Mouse (Mus musculus) lung, adult 2 months (tissue): Measurements from ENCODE around the gene Thada. TPM values are rescaled to one million over a fixed set of nuclear protein-coding genes. Genes with fewer than 3 reads are reported as not detected.
"Not testable (repeated sequence)": the region's sequence is repeated elsewhere in the genome, so short reads cannot be mapped to it uniquely, and the experiment has no call there.

Experiments used
- DNase-seq: peaks from one replicate; pipeline ENCODE4 v3.0.0; 2022
- H3K4me1 ChIP-seq: fragments of 200-500 bp; 2 replicates; pipeline ENCODE4 v1.6.1; 2011; ENCODE audit warnings: low read length; ENCODE audit not compliant: control insufficient read depth, insufficient read depth
- H3K4me3 ChIP-seq: fragments of 200-500 bp; replicated peaks from 2 replicates; pipeline ENCODE3; 2011; ENCODE audit warnings: low read depth, mild to moderate bottlenecking, control low read depth, low read length; ENCODE audit errors: extremely low read depth
- CTCF ChIP-seq: fragments of 200-500 bp; IDR thresholded peaks from 2 replicates; pipeline ENCODE4 v1.5.1; 2011; ENCODE audit warnings: mild to moderate bottlenecking, low read length, control low read depth; ENCODE audit not compliant: insufficient read depth
- POLR2A ChIP-seq: fragments of 200-500 bp; IDR thresholded peaks from 2 replicates; pipeline ENCODE4 v1.6.1; 2011; ENCODE audit warnings: low read depth, mild to moderate bottlenecking, control low read depth, low read length, borderline replicate concordance; ENCODE audit errors: extremely low read depth
- WGBS: fragments of 180-500 bp; shearing (Covaris S2); methylation state at CpG from one replicate; pipeline ENCODE4 v1.1.7; 2018; 5-methylcytosine and 5-hydroxymethylcytosine counted together
- polyA plus RNA-seq: library from polyadenylated mRNA; depleted of rRNA; stranded (reverse); fragments of >200 nt; gene quantifications from 2 replicates; pipeline ENCODE4 v1.2.3, GENCODE M21; 2012

Thada gene
- polyA plus RNA-seq, 1 experiment = 12.8 TPM

GRCm38 (mm10) chr17:84239679-84240292 lies 226.2 kb downstream of the Thada start:
- 78% methylated on average over 2 of the region's 2 CpGs for WGBS
- H3K4me1 ChIP-seq = peaks cover 9% of the 10 kb centered on the region
- TF ChIP-seq POLR2A (no peak), CTCF (no peak)
- DNase-seq = no peak
- H3K4me3 ChIP-seq = no peak overlapping the region

GRCm38 (mm10) chr17:84238174-84238573 lies 227.8 kb downstream of the Thada start:
- Histone ChIP-seq H3K4me3 (no peak overlapping the region), H3K4me1 (peaks cover 9% of the 10 kb centered on the region)
- DNase-seq = no peak
- TF ChIP-seq CTCF (no peak), POLR2A (no peak)
- WGBS = 27% methylated on average over 1 of the region's 1 CpGs

GRCm38 (mm10) chr17:84236781-84237557 lies 229.0 kb downstream of the Thada start:
- DNase-seq = no peak
- H3K4me1 ChIP-seq = peaks cover 9% of the 10 kb centered on the region
- 61% methylated on average over 7 of the region's 7 CpGs for WGBS
- no peak overlapping the region for H3K4me3 ChIP-seq
- no peak for TF ChIP-seq POLR2A

DNA sequence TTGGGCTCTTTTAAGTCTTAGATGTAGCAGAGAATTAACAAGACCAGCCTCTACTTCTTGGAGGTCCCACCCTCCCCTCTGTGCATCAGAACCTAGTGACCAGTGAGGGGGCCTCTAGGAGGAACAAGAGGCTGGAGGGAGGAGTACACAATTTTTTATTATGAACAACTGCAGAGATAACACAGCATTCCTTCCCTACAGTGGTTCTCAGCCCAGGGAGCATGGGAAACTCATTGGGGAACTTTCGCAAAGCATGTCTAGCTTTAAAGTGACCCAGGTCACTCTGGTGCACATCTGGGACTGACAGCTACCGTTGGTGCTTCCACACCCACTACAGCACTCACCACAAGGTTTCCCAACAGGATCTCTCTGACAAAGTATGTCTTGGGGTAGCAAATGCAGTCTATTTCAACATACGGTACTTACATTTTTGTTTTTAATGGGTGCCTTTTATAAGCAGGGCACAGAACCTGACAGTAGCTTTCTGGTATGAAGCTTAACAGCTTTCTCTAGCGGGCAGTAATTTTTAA lies 230.5 kb downstream of the Thada start:
- Histone ChIP-seq H3K4me1 (peaks cover 9% of the 10 kb centered on the region), H3K4me3 (no peak overlapping the region)
- no peak for TF ChIP-seq CTCF
- no peak for TF ChIP-seq POLR2A
- DNase-seq = no peak
- WGBS = 81% methylated on average over 4 of the region's 4 CpGs

- H3K4me3 ChIP-seq, H3K4me1 ChIP-seq: not testable (repeated sequence)
- WGBS = no CpG with 5 or more reads among the region's 4 CpGs
Observed at GRCm38 (mm10) chr17:84234785-84235184, 231.2 kb downstream of the Thada start.

GRCm38 (mm10) chr17:84233758-84234157 lies 232.2 kb downstream of the Thada start:
- no peak for DNase-seq
- 90% methylated on average over 2 of the region's 2 CpGs for WGBS
- H3K4me1 ChIP-seq = peaks cover 9% of the 10 kb centered on the region
- H3K4me3 ChIP-seq = no peak overlapping the region
- no peak for TF ChIP-seq CTCF
- TF ChIP-seq POLR2A = no peak

More at GRCm38 (mm10) chr17:84234785-84235184, 231.2 kb downstream of the Thada start:
- not testable (repeated sequence) for DNase-seq

GRCm38 (mm10) chr17:84231361-84231760 lies 234.6 kb downstream of the Thada start:
- peaks cover 3% of the 10 kb centered on the region; the same call in 1 of the 2 replicates for H3K4me1 ChIP-seq
- no peak for DNase-seq
- TF ChIP-seq POLR2A (no peak), CTCF (no peak)
- no peak overlapping the region for H3K4me3 ChIP-seq
- WGBS = 79% methylated on average over 2 of the region's 2 CpGs

DNA sequence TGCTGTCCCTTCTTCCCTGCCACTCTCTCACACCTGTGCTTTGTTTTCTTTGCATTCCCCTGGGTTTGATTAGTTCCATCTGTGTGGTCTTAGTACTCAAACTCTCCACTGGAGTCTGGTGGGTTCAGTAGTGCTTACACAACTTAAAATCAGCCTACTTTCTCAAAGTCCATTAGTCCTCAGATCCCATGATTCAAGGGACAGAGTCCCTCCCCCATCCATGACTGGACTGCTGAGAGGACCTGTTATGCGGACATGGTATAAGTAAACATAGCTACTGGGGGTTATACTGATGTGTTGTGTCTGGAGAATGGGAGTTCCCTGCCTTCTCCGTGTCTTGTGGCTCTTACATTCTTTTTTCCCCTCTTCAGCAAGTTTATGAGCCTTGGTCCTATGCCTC lies 237.8 kb downstream of the Thada start:
- no peak overlapping the region for H3K4me3 ChIP-seq
- 0 out of 2 replicates have a peak, but pooled peaks cover 4% of the 10 kb centered on the region for H3K4me1 ChIP-seq
- DNase-seq = no peak
- WGBS = 73% methylated on average over 2 of the region's 2 CpGs
- TF ChIP-seq POLR2A (no peak), CTCF (no peak)

DNA sequence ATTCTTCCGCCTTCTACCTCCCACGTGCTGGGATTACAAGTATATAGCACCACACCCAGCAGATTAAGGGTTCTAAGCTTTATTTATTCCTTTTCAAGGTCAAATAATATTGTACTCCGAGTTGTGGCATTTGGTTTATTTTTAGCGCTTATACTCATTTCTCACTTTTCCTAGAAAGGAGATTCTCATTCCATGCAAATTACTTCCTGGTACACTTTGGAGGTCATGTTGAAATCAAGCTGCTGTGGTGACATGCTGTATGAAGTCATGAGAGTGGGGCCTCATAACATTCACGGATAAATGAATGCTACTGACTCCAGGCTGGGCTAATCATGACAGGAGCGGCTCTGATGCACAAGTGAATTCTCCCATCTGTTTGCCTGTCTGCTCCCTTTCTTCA lies 239.3 kb downstream of the Thada start:
- Histone ChIP-seq H3K4me1 (0 out of 2 replicates have a peak, but pooled peaks cover 4% of the 10 kb centered on the region), H3K4me3 (no peak overlapping the region)
- no peak for DNase-seq
- no peak for TF ChIP-seq CTCF
- no peak for TF ChIP-seq POLR2A
- WGBS = 51% methylated on average over 6 of the region's 6 CpGs

DNA sequence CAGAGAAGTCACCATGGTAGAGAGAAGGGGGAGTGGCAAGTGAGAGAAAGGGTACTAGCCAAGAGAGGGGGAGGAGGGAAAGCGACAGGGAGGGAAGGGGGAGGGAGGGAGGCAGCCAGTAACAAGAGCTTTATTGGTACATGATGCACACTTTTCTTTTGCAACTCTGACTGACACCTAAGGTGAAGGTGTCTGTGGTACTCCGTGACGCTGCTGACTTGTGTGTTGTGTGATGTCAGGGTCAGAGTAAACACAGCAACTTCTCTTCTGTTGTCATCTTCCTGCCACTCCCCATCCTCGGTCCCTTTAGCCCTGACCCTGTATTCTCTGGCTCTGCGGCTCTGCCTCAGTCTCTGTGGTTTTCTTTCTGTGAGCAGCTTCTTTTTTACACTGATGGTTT lies 239.8 kb downstream of the Thada start:
- 39% methylated on average over 5 of the region's 5 CpGs for WGBS
- Histone ChIP-seq H3K4me1 (0 out of 2 replicates have a peak, but pooled peaks cover 4% of the 10 kb centered on the region), H3K4me3 (no peak overlapping the region)
- DNase-seq = no peak
- TF ChIP-seq POLR2A (no peak), CTCF (no peak)
